Mouse (Mus musculus) gastrocnemius, adult 8-10 months (tissue): ENCODE results near the gene Lypd4. TPM values are rescaled to one million over a fixed set of nuclear protein-coding genes. Genes with fewer than 3 reads are reported as not detected.
"Not testable (repeated sequence)": the region's sequence is repeated elsewhere in the genome, so short reads cannot be mapped to it uniquely, and the experiment has no call there.

Source experiments
- DNase-seq, 2 experiments: peaks; one replicate each; pipeline ENCODE4 v3.0.0; 2022; ENCODE audit warnings: low spot score in 2 of 2
- total RNA-seq, 4 experiments: library from RNA; stranded (reverse); gene quantifications; 2 replicates each; pipeline ENCODE4 v1.2.4; 2022

Gene Lypd4
- total RNA-seq, 4 experiments from 2014 or later: not detected

DNA sequence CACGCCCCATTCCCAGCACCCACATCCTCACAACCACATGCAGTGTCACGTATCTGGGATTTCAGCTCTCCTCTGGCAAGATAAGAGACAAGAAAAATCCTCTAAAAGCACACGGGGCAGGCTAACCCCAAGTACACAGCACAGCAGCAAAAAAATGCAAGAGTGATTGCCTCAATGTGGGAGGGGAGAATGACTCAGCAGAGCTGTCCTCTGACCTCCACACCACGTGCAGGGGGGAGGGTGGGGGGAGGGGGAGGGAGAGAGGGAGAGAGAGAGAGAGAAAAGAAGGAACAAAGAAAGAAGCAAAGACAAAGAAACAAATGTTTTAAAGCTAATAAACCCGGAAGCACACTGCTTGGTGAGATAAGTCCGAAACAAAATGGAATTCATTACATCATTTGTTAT is 18.8 kb downstream of the Lypd4 start:
- no peak for DNase-seq

GRCm38 (mm10) chr7:24850162-24850561 is 19.6 kb downstream of the Lypd4 start:
- no peak for DNase-seq

- not testable (repeated sequence) for DNase-seq
Measured at GRCm38 (mm10) chr7:24846576-24846975, 23.2 kb downstream of the Lypd4 start.

GRCm38 (mm10) chr7:24845713-24846112 is 24.0 kb downstream of the Lypd4 start:
- no peak for DNase-seq

DNA sequence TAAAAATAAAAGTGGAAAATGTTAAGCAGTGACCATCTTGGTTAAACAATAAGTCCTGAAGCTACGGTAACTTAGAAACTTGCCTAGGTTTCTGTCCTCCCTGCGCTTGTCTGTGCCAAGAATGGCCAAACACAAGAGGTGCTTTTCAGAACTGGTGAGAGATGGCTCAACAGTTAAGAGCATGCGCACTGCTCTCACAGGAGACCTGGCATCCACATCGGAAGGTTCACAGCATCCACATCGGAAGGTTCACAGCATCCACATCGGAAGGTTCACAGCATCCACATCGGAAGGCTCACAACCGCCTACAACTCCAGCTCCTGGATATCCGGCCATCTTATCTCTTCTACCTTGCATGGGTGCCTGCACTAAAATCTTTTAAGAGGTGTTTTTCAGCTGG is 24.6 kb downstream of the Lypd4 start:
- DNase-seq: no peak

- DNase-seq: no peak
Measured at GRCm38 (mm10) chr7:24844144-24844543, 25.6 kb downstream of the Lypd4 start.

GRCm38 (mm10) chr7:24841009-24841408 is 28.7 kb downstream of the Lypd4 start:
- no peak for DNase-seq

DNA sequence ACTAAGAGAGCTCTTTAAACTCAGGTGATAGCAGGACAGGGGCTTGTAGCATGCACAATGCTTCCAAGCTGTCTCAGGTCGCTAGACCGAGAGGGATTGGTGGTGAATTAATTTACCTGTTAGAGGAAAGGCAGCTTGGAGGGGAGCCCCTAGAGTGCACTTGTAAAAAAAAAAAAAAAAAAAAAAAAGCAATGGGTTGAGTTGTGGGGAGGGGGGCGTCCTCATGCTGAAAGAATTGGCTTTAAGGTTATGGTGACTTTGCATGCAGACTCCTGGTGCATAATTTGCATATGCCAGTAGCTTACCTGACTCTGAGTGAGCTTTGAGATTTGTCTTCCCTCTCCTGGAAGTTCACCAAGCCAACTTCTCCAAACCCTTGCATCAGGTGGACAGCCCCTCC is 29.4 kb downstream of the Lypd4 start:
- no peak for DNase-seq

DNA sequence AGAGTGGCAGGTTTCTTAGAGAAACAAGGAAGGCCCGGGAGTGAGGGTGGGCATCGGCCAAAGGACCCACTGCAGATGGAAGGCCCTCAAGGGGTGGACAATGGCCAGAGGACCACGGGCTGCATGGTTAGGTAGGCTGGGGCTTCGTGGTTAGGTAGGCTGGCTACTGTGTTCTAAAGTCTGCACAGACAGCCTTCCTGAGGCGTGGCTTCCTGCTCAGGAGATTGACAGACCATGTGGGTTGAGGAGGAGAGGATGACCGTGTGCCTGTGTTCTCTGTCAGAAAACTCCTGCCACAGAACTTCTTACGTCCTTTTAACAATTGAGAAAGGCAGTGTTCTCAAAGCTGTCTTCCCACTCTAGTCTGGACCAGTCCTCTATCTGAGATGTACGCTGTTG is 30.3 kb downstream of the Lypd4 start:
- no peak for DNase-seq

DNA sequence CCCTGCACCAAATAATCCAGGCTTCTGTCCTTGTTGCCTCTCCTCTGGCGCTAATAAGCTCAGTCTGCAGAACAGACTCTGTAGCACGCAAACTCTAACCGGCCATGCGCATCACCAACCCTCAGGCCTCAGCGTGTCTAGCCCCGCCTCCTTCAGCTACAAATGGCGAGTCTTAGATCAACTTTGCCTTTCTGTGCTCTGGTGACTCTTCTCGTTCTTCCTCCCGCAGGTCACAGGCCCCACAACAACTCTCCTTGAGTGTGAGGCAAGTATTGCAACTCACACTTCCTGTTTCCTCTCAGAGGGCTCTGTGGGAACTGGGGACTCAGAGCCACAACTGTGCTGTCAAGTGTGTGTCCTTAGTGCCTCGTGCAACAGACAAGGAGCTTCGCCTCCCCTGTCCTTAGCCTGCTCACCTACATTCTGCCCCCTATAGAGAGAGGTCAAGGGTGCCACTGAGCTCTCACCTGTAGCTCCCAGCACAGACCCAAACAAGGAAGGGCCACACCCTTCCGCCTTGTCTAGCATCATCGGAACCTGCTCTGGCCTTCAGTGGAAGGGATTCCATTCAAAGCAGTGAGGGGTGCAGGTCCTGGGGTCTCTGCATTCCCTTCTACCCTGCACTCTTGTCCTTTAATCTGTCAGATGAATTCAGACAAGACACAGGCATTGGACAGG is 30.9 kb downstream of the Lypd4 start:
- DNase-seq: not testable (repeated sequence)

DNA sequence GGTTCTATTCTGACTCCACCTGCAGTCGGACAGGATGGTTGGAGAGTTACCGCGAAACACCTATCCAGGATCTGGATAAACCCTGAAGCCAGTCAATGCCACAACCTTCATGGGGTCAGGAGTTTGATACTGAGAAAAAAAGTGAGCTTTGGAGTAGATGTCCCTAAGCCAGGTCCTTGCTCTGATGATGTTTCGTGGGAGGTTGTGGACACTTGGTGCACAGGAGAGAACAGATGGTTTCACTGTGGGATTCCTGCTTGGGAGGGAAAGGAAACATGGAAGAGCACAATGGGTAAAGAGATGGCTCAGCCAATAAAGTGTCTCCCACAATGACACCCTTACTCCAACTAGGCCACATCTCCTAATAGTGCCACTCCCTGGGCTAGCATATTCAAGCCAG is 42.6 kb downstream of the Lypd4 start:
- DNase-seq: no peak

DNA sequence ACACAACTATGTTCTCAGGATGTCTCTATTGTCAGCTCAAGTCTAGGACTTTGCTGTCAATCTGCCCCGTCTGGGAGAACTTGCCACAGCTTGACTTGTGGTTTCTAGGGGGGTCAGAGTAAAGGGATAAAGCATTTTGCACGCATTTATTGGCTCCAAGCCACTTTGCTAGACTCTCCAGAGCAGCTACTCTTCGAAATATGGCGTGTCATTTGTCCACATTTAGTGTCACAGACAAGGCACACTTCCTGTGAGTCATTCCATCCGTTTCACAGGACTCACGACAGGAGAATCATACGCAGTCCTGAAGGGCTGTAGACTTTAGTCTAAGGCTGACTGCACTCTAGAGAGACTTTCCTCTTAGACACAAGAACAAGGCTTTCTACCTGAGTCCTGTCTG is 45.3 kb downstream of the Lypd4 start:
- DNase-seq: no peak

GRCm38 (mm10) chr7:24817502-24817901 is 52.2 kb downstream of the Lypd4 start:
- peak; percentile 13 to 21 for DNase-seq

Other genes with a start within 250 kb of the Lypd4 start
- not detected for gene Lypd3, start 233.4 kb downstream of the Lypd4 start, total RNA-seq
- not detected for gene Tex101, start 193.3 kb downstream of the Lypd4 start, total RNA-seq
- not detected for gene BC049730, start 160.7 kb downstream of the Lypd4 start, total RNA-seq
- gene Gm4763, start 143.0 kb downstream of the Lypd4 start, total RNA-seq: not detected
- gene Cd177, start 109.6 kb downstream of the Lypd4 start, total RNA-seq: not detected
- gene Ceacam10, start 92.7 kb downstream of the Lypd4 start, total RNA-seq: not detected
- not detected for gene Gm9844, start 7.7 kb downstream of the Lypd4 start, total RNA-seq
- not detected for gene Dmrtc2, start 116 bp upstream of the Lypd4 start, total RNA-seq
- 100 to 1,000 TPM; 382 to 444 (median 398) TPM for gene Rps19, start 14.4 kb upstream of the Lypd4 start, total RNA-seq
- under 1 TPM in 2 of 4 experiments, not detected in 2; 0.17 to 0.19 TPM for gene Cd79a, start 27.4 kb upstream of the Lypd4 start, total RNA-seq
- 10 to 100 TPM; 19.1 to 25.5 (median 22.5) TPM for gene Arhgef1, start 33.0 kb upstream of the Lypd4 start, total RNA-seq
- not detected for gene Gm4881, start 74.6 kb upstream of the Lypd4 start, total RNA-seq
- 100 to 1,000 TPM; 255 to 297 (median 267) TPM for gene Rabac1, start 102.8 kb upstream of the Lypd4 start, total RNA-seq
- gene Atp1a3, start 136.0 kb upstream of the Lypd4 start, total RNA-seq: under 1 TPM; 0.25 to 0.58 (median 0.46) TPM
- 1 to 10 TPM; 1.3 to 3.2 (median 2.2) TPM for gene Grik5, start 202.4 kb upstream of the Lypd4 start, total RNA-seq
- gene Zfp574, start 202.6 kb upstream of the Lypd4 start, total RNA-seq: 1 to 10 TPM; 6.5 to 9.3 (median 9.0) TPM